Mouse (Mus musculus): ENCODE measurements around the gene Ncor2. TPM values are rescaled to one million over a fixed set of nuclear protein-coding genes. Genes with fewer than 3 reads are reported as not detected.

Ncor2 gene
- total and polyA plus RNA-seq, 3 experiments: 5.0 to 46.8 TPM; not detected in 1

- Histone ChIP-seq H3K27ac (ENCODE audit: control insufficient read depth, low read depth, low read length) (no peak overlapping the region), H3K27me3 (ENCODE audit: control insufficient read depth in 1 of 2, insufficient read depth in 2 of 2, low read length in 2 of 2) (no peaks in the 10 kb centered on the region), H3K79me2 (ENCODE audit: control insufficient read depth, insufficient read depth, low read length, poor library complexity) (no peaks in the 10 kb centered on the region), H3K9me3 (replicated peaks; ENCODE audit: insufficient read depth, low read length) (no peaks in the 10 kb centered on the region), H3K4me1 (ENCODE audit: control insufficient read depth in 1 of 2, insufficient read depth in 2 of 2, low read length in 2 of 2) (no peaks in the 10 kb centered on the region), H3K36me3 (ENCODE audit: control insufficient read depth in 1 of 2, insufficient read depth in 2 of 2, low read length in 2 of 2) (no peaks in the 10 kb centered on the region; a peak in 1 of 4 replicates), H3K4me3 (ENCODE audit: control insufficient read depth in 1 of 2, insufficient read depth in 1 of 2, low read depth in 2 of 2, low read length in 2 of 2) (no peak overlapping the region), H3K9ac (ENCODE audit: control insufficient read depth, low read depth, low read length, poor library complexity, severe bottlenecking) (no peak overlapping the region)
- DNase-seq (ENCODE audit: low read depth, low spot score): no peak
- TF ChIP-seq ZC3H11A (IDR thresholded peaks at IDR 0.05; ENCODE audit: low read depth, low read length) (no peak), GABPA (IDR thresholded peaks at IDR 0.05; ENCODE audit: low read depth, low read length) (no peak), UBTF (IDR thresholded peaks at IDR 0.05; ENCODE audit: borderline replicate concordance, insufficient read depth, low read depth, low read length) (no peak), TBP (IDR thresholded peaks at IDR 0.05; ENCODE audit: low read depth, low read length) (no peak), MXI1 (IDR thresholded peaks at IDR 0.05; ENCODE audit: low read depth, low read length) (no peak)
These were observed 122.1 kb downstream of the Ncor2 start for GRCm38 (mm10) chr5:125056696-125057554.

- no peaks in the 10 kb centered on the region for H3K4me1 ChIP-seq (ENCODE audit: control insufficient read depth in 1 of 2, insufficient read depth in 2 of 2, low read length in 2 of 2)
- no peak overlapping the region for H3K9ac ChIP-seq (ENCODE audit: control insufficient read depth, low read depth, low read length, poor library complexity, severe bottlenecking)
- no peak overlapping the region for H3K27ac ChIP-seq (ENCODE audit: control insufficient read depth, low read depth, low read length)
- no peaks in the 10 kb centered on the region for H3K79me2 ChIP-seq (ENCODE audit: control insufficient read depth, insufficient read depth, low read length, poor library complexity)
- TF ChIP-seq CTCF (IDR thresholded peaks at IDR 0.05 in 2 of 3, conservative IDR thresholded peaks at IDR 0.05 in 1 of 3; ENCODE audit: control insufficient read depth in 1 of 3, insufficient read depth in 1 of 3, low read depth in 2 of 3, low read length in 3 of 3, poor library complexity in 1 of 3, severe bottlenecking in 1 of 3) (no peak), TBP (IDR thresholded peaks at IDR 0.05; ENCODE audit: low read depth, low read length) (no peak), USF2 (IDR thresholded peaks at IDR 0.05; ENCODE audit: borderline replicate concordance in 1 of 2, insufficient read depth in 1 of 2, low read depth in 1 of 2, low read length in 2 of 2) (no peak), SMC3 (IDR thresholded peaks at IDR 0.05; ENCODE audit: low read depth, low read length) (no peak), ZNF384 (IDR thresholded peaks at IDR 0.05; ENCODE audit: low read depth, low read length) (no peak), MXI1 (IDR thresholded peaks at IDR 0.05; ENCODE audit: low read depth, low read length) (no peak), BHLHE40 (IDR thresholded peaks at IDR 0.05; ENCODE audit: borderline replicate concordance, low read depth, low read length) (no peak), POLR2A (IDR thresholded peaks at IDR 0.05; ENCODE audit: control insufficient read depth in 1 of 2, insufficient read depth in 1 of 2, low read depth in 1 of 2, low read length in 2 of 2, poor library complexity in 1 of 2) (no peak)
- no peak overlapping the region for H3K4me3 ChIP-seq (ENCODE audit: control insufficient read depth in 1 of 2, insufficient read depth in 1 of 2, low read depth in 2 of 2, low read length in 2 of 2)
- no peaks in the 10 kb centered on the region for H3K9me3 ChIP-seq (replicated peaks; ENCODE audit: insufficient read depth, low read length)
- H3K36me3 ChIP-seq (ENCODE audit: control insufficient read depth in 1 of 2, insufficient read depth in 2 of 2, low read length in 2 of 2): no peaks in the 10 kb centered on the region; a peak in 1 of 4 replicates
- no peaks in the 10 kb centered on the region for H3K27me3 ChIP-seq (ENCODE audit: control insufficient read depth in 1 of 2, insufficient read depth in 2 of 2, low read length in 2 of 2)
- DNase-seq (ENCODE audit: low read depth, low spot score): no peak
These were observed 122.7 kb downstream of the Ncor2 start for GRCm38 (mm10) chr5:125056331-125056695.

GRCm38 (mm10) chr5:125055901-125056300, 123.1 kb downstream of the Ncor2 start:
- H3K27ac ChIP-seq (ENCODE audit: control insufficient read depth, low read depth, low read length): no peak overlapping the region
- no peak overlapping the region for H3K4me3 ChIP-seq (ENCODE audit: control insufficient read depth in 1 of 2, insufficient read depth in 1 of 2, low read depth in 2 of 2, low read length in 2 of 2)
- H3K27me3 ChIP-seq (ENCODE audit: control insufficient read depth in 1 of 2, insufficient read depth in 2 of 2, low read length in 2 of 2): no peaks in the 10 kb centered on the region
- no peak overlapping the region for H3K9ac ChIP-seq (ENCODE audit: control insufficient read depth, low read depth, low read length, poor library complexity, severe bottlenecking)
- H3K4me1 ChIP-seq (ENCODE audit: control insufficient read depth in 1 of 2, insufficient read depth in 2 of 2, low read length in 2 of 2): no peaks in the 10 kb centered on the region
- H3K79me2 ChIP-seq (ENCODE audit: control insufficient read depth, insufficient read depth, low read length, poor library complexity): no peaks in the 10 kb centered on the region
- TF ChIP-seq ZMIZ1 (IDR thresholded peaks at IDR 0.05; ENCODE audit: low read depth, low read length): no peak
- no peak for TF ChIP-seq TBP (IDR thresholded peaks at IDR 0.05; ENCODE audit: low read depth, low read length)
- no peak for TF ChIP-seq RCOR1 (IDR thresholded peaks at IDR 0.05; ENCODE audit: low read depth, low read length)
- no peak for TF ChIP-seq ZNF384 (IDR thresholded peaks at IDR 0.05; ENCODE audit: low read depth, low read length)
- no peak for TF ChIP-seq MYB (IDR thresholded peaks at IDR 0.05; ENCODE audit: low read depth, low read length)
- no peak for TF ChIP-seq CHD2 (IDR thresholded peaks at IDR 0.05; ENCODE audit: low read length)
- TF ChIP-seq GABPA (IDR thresholded peaks at IDR 0.05; ENCODE audit: low read depth, low read length): no peak
- TF ChIP-seq SIN3A (IDR thresholded peaks at IDR 0.05; ENCODE audit: low read length): no peak
- no peaks in the 10 kb centered on the region for H3K9me3 ChIP-seq (replicated peaks; ENCODE audit: insufficient read depth, low read length)
- no peaks in the 10 kb centered on the region; a peak in 1 of 4 replicates for H3K36me3 ChIP-seq (ENCODE audit: control insufficient read depth in 1 of 2, insufficient read depth in 2 of 2, low read length in 2 of 2)
- no peak for DNase-seq (ENCODE audit: low read depth, low spot score)
